Mouse (Mus musculus): ENCODE measurements around the gene Gm45716. TPM values are rescaled to one million over a fixed set of nuclear protein-coding genes. Genes with fewer than 3 reads are reported as not detected.

The Gm45716 gene
- total RNA-seq, 1 experiment, result 1.3 TPM

- in situ Hi-C loops (cut with MboI; ENCODE audit: low sequenced_read_pairs in 2 of 2, unreplicated experiment in 2 of 2), result loop anchor here in 1 of 2 experiments (25.0 kb wide), 1 partner anchor 168 kb away; no protein-coding TSS in a partner anchor
- TF ChIP-seq MAFK (IDR thresholded peaks at IDR 0.05; ENCODE audit: insufficient read depth, low read depth, low read length) (no peak), CHD2 (IDR thresholded peaks at IDR 0.05; ENCODE audit: low read depth, low read length) (no peak), ZNF384 (IDR thresholded peaks at IDR 0.05; ENCODE audit: low read depth, low read length) (no peak), ZC3H11A (IDR thresholded peaks at IDR 0.05; ENCODE audit: borderline replicate concordance, low read depth, low read length) (no peak), HCFC1 (IDR thresholded peaks at IDR 0.05; ENCODE audit: borderline replicate concordance, insufficient read depth, low read length) (no peak)
- DNase-seq (ENCODE audit: low read depth, low spot score), result no peak
- H3K4me3 ChIP-seq (ENCODE audit: insufficient read depth in 1 of 2, low read depth in 1 of 2, low read length in 2 of 2, poor library complexity in 1 of 2, severe bottlenecking in 1 of 2), result no peak overlapping the region
- H3K27ac ChIP-seq (ENCODE audit: insufficient read depth, low read depth, low read length, poor library complexity, severe bottlenecking), result no peak overlapping the region
- no peaks in the 10 kb centered on the region for H3K36me3 ChIP-seq (ENCODE audit: control insufficient read depth, insufficient read depth, low read length, poor library complexity, severe bottlenecking)
- no peak overlapping the region for H3K9ac ChIP-seq (ENCODE audit: insufficient read depth, low read depth, low read length, poor library complexity, severe bottlenecking)
- H3K9me3 ChIP-seq (ENCODE audit: control insufficient read depth, insufficient read depth, low read depth, low read length), result no peaks in the 10 kb centered on the region
- H3K4me1 ChIP-seq (ENCODE audit: control insufficient read depth in 2 of 2, insufficient read depth in 2 of 2, low read length in 2 of 2, poor library complexity in 1 of 2), result no peaks in the 10 kb centered on the region
Observed at GRCm38 (mm10) chr11:90155066-90155465, 32.4 kb upstream of the Gm45716 start.

- H3K9ac ChIP-seq (ENCODE audit: insufficient read depth, low read depth, low read length, poor library complexity, severe bottlenecking), result no peak overlapping the region
- no peaks in the 10 kb centered on the region for H3K4me1 ChIP-seq (ENCODE audit: control insufficient read depth in 2 of 2, insufficient read depth in 2 of 2, low read length in 2 of 2, poor library complexity in 1 of 2)
- H3K27ac ChIP-seq (ENCODE audit: insufficient read depth, low read depth, low read length, poor library complexity, severe bottlenecking), result no peak overlapping the region
- no peaks in the 10 kb centered on the region for H3K36me3 ChIP-seq (ENCODE audit: control insufficient read depth, insufficient read depth, low read length, poor library complexity, severe bottlenecking)
- TF ChIP-seq MAFK (IDR thresholded peaks at IDR 0.05; ENCODE audit: insufficient read depth, low read depth, low read length), result no peak
- no peak for TF ChIP-seq CHD2 (IDR thresholded peaks at IDR 0.05; ENCODE audit: low read depth, low read length)
- TF ChIP-seq ZNF384 (IDR thresholded peaks at IDR 0.05; ENCODE audit: low read depth, low read length), result no peak
- TF ChIP-seq ZC3H11A (IDR thresholded peaks at IDR 0.05; ENCODE audit: borderline replicate concordance, low read depth, low read length), result no peak
- TF ChIP-seq HCFC1 (IDR thresholded peaks at IDR 0.05; ENCODE audit: borderline replicate concordance, insufficient read depth, low read length), result no peak
- no peak for DNase-seq (ENCODE audit: low read depth, low spot score)
- H3K9me3 ChIP-seq (ENCODE audit: control insufficient read depth, insufficient read depth, low read depth, low read length), result no peaks in the 10 kb centered on the region
- H3K4me3 ChIP-seq (ENCODE audit: insufficient read depth in 1 of 2, low read depth in 1 of 2, low read length in 2 of 2, poor library complexity in 1 of 2, severe bottlenecking in 1 of 2), result no peak overlapping the region
- in situ Hi-C loops (cut with MboI; ENCODE audit: low sequenced_read_pairs in 2 of 2, unreplicated experiment in 2 of 2), result loop anchor here in 1 of 2 experiments (25.0 kb wide), 1 partner anchor 168 kb away; no protein-coding TSS in a partner anchor
Observed at GRCm38 (mm10) chr11:90155466-90155865, 32.0 kb upstream of the Gm45716 start.

GRCm38 (mm10) chr11:90167771-90168170 lies 19.7 kb upstream of the Gm45716 start:
- Histone ChIP-seq H3K9ac (ENCODE audit: insufficient read depth, low read depth, low read length, poor library complexity, severe bottlenecking) (no peak overlapping the region), H3K27ac (ENCODE audit: insufficient read depth, low read depth, low read length, poor library complexity, severe bottlenecking) (no peak overlapping the region), H3K9me3 (ENCODE audit: control insufficient read depth, insufficient read depth, low read depth, low read length) (no peaks in the 10 kb centered on the region), H3K4me1 (ENCODE audit: control insufficient read depth in 2 of 2, insufficient read depth in 2 of 2, low read length in 2 of 2, poor library complexity in 1 of 2) (no peaks in the 10 kb centered on the region), H3K4me3 (ENCODE audit: insufficient read depth in 1 of 2, low read depth in 1 of 2, low read length in 2 of 2, poor library complexity in 1 of 2, severe bottlenecking in 1 of 2) (no peak overlapping the region), H3K36me3 (ENCODE audit: control insufficient read depth, insufficient read depth, low read length, poor library complexity, severe bottlenecking) (no peaks in the 10 kb centered on the region)
- TF ChIP-seq ZNF384 (IDR thresholded peaks at IDR 0.05; ENCODE audit: low read depth, low read length) (no peak), HCFC1 (IDR thresholded peaks at IDR 0.05; ENCODE audit: borderline replicate concordance, insufficient read depth, low read length) (no peak), MAFK (IDR thresholded peaks at IDR 0.05; ENCODE audit: insufficient read depth, low read depth, low read length) (no peak), CHD2 (IDR thresholded peaks at IDR 0.05; ENCODE audit: low read depth, low read length) (no peak), ZC3H11A (IDR thresholded peaks at IDR 0.05; ENCODE audit: borderline replicate concordance, low read depth, low read length) (peak; percentile 57; the same call in 1 of the 2 replicates)
- in situ Hi-C loops (cut with MboI; ENCODE audit: low sequenced_read_pairs in 2 of 2, unreplicated experiment in 2 of 2), result loop anchor here (5.0 to 25.0 kb wide), 3 partner anchors 123 to 180 kb away; no protein-coding TSS in a partner anchor
- peak; percentile 30 for DNase-seq (ENCODE audit: low read depth, low spot score)

GRCm38 (mm10) chr11:90168338-90169065 lies 19.0 kb upstream of the Gm45716 start:
- in situ Hi-C loops (cut with MboI; ENCODE audit: low sequenced_read_pairs in 2 of 2, unreplicated experiment in 2 of 2), result loop anchor here (5.0 to 25.0 kb wide), 3 partner anchors 124 to 181 kb away; no protein-coding TSS in a partner anchor
- no peak for TF ChIP-seq ZNF384 (IDR thresholded peaks at IDR 0.05; ENCODE audit: low read depth, low read length)
- no peak for TF ChIP-seq ZC3H11A (IDR thresholded peaks at IDR 0.05; ENCODE audit: borderline replicate concordance, low read depth, low read length)
- no peak for TF ChIP-seq CHD2 (IDR thresholded peaks at IDR 0.05; ENCODE audit: low read depth, low read length)
- TF ChIP-seq HCFC1 (IDR thresholded peaks at IDR 0.05; ENCODE audit: borderline replicate concordance, insufficient read depth, low read length), result no peak
- no peak for TF ChIP-seq MAFK (IDR thresholded peaks at IDR 0.05; ENCODE audit: insufficient read depth, low read depth, low read length)
- Histone ChIP-seq H3K9ac (ENCODE audit: insufficient read depth, low read depth, low read length, poor library complexity, severe bottlenecking) (no peak overlapping the region), H3K4me1 (ENCODE audit: control insufficient read depth in 2 of 2, insufficient read depth in 2 of 2, low read length in 2 of 2, poor library complexity in 1 of 2) (no peaks in the 10 kb centered on the region), H3K27ac (ENCODE audit: insufficient read depth, low read depth, low read length, poor library complexity, severe bottlenecking) (no peak overlapping the region), H3K9me3 (ENCODE audit: control insufficient read depth, insufficient read depth, low read depth, low read length) (no peaks in the 10 kb centered on the region), H3K36me3 (ENCODE audit: control insufficient read depth, insufficient read depth, low read length, poor library complexity, severe bottlenecking) (no peaks in the 10 kb centered on the region), H3K4me3 (ENCODE audit: insufficient read depth in 1 of 2, low read depth in 1 of 2, low read length in 2 of 2, poor library complexity in 1 of 2, severe bottlenecking in 1 of 2) (no peak overlapping the region)
- no peak for DNase-seq (ENCODE audit: low read depth, low spot score)
